Mouse (Mus musculus) kidney, embryonic 16.5 days (tissue): ENCODE data around the gene Slc35e3. TPM values are rescaled to one million over a fixed set of nuclear protein-coding genes. Genes with fewer than 3 reads are reported as not detected.
"Not testable (repeated sequence)": the region's sequence is repeated elsewhere in the genome, so short reads cannot be mapped to it uniquely, and the experiment has no call there.

Source experiments
- ATAC-seq: fragments of 200-750 bp; cut with Nextera tagmentation; 2 replicates; pipeline ENCODE4 v1.8.0; 2017; ENCODE audit warnings: moderate TSS enrichment; ENCODE audit not compliant: low FRiP score, low TSS enrichment
- H3K27ac ChIP-seq: fragments of 300-500 bp; sonication (generic); 2 replicates; pipeline ENCODE4 v1.5.1; 2014; ENCODE audit warnings: low read length
- H3K27me3 ChIP-seq: fragments of 300-500 bp; sonication (generic); 2 replicates; pipeline ENCODE4 v1.6.1; 2014; ENCODE audit warnings: low read length, control low read depth, mixed read lengths; ENCODE audit not compliant: insufficient read depth
- H3K36me3 ChIP-seq: fragments of 300-500 bp; sonication (generic); 2 replicates; pipeline ENCODE4 v1.6.1; 2014; ENCODE audit warnings: low read length, control low read depth, mixed read lengths; ENCODE audit not compliant: insufficient read depth
- H3K4me1 ChIP-seq: fragments of 300-500 bp; sonication (generic); 2 replicates; pipeline ENCODE4 v1.6.1; 2014; ENCODE audit warnings: low read length, control low read depth, mixed read lengths; ENCODE audit not compliant: insufficient read depth
- H3K4me2 ChIP-seq: fragments of 300-500 bp; sonication (generic); replicated peaks from 2 replicates; pipeline ENCODE4 v1.6.1; 2014; ENCODE audit warnings: low read depth, low read length
- H3K4me3 ChIP-seq: fragments of 300-500 bp; sonication (generic); 2 replicates; pipeline ENCODE4 v1.5.1; 2014; ENCODE audit warnings: mild to moderate bottlenecking, low read length
- H3K9ac ChIP-seq: fragments of 300-500 bp; sonication (generic); replicated peaks from 2 replicates; pipeline ENCODE4 v1.6.1; 2014; ENCODE audit warnings: low read length
- H3K9me3 ChIP-seq: fragments of 300-500 bp; sonication (generic); 2 replicates; pipeline ENCODE4 v1.6.1; 2016; ENCODE audit warnings: low read length, control low read depth
- WGBS: fragments of 180-500 bp; shearing (Covaris S2); extraction: QIAGEN DNeasy Blood & Tissue Kit; methylation state at CpG from one replicate; pipeline ENCODE4 v1.1.7; 2014; 5-methylcytosine and 5-hydroxymethylcytosine counted together
- polyA plus RNA-seq: library from polyadenylated mRNA; unstranded; fragments of >200 nt; fragmentation: Nextera tagmentation; extraction: Ambion mirVana; gene quantifications from 2 replicates; pipeline ENCODE4 v1.2.1, GENCODE M21; 2015

Slc35e3 gene
- polyA plus RNA-seq, 1 experiment from 2014 or later, result 15.2 TPM

- Histone ChIP-seq H3K4me1 (no peaks in the 10 kb centered on the region), H3K27ac (no peak overlapping the region), H3K9me3 (no peaks in the 10 kb centered on the region), H3K4me2 (no peak overlapping the region), H3K4me3 (no peak overlapping the region), H3K9ac (no peak overlapping the region), H3K27me3 (no peaks in the 10 kb centered on the region), H3K36me3 (peaks cover 73% of the 10 kb centered on the region)
- WGBS, result 94% methylated on average over 12 of the region's 12 CpGs
- ATAC-seq, result no peak
Measured at GRCm38 (mm10) chr10:117762966-117763365, 16.8 kb upstream of the Slc35e3 start.

GRCm38 (mm10) chr10:117762281-117762830, 16.2 kb upstream of the Slc35e3 start:
- Histone ChIP-seq H3K9me3 (no peaks in the 10 kb centered on the region), H3K4me3 (no peak overlapping the region), H3K27me3 (no peaks in the 10 kb centered on the region), H3K4me2 (no peak overlapping the region), H3K4me1 (no peaks in the 10 kb centered on the region), H3K27ac (no peak overlapping the region), H3K36me3 (peaks cover 74% of the 10 kb centered on the region), H3K9ac (no peak overlapping the region)
- ATAC-seq, result no peak
- 92% methylated on average over 2 of the region's 2 CpGs for WGBS

- no peak overlapping the region for H3K4me2 ChIP-seq
- no peaks in the 10 kb centered on the region for H3K9me3 ChIP-seq
- no peak overlapping the region for H3K9ac ChIP-seq
- WGBS, result 93% methylated on average over 6 of the region's 6 CpGs
- no peak for ATAC-seq
- peaks cover 82% of the 10 kb centered on the region for H3K36me3 ChIP-seq
- H3K27me3 ChIP-seq, result no peaks in the 10 kb centered on the region
- no peak overlapping the region for H3K4me3 ChIP-seq
- H3K4me1 ChIP-seq, result no peaks in the 10 kb centered on the region
- H3K27ac ChIP-seq, result no peak overlapping the region
Measured at GRCm38 (mm10) chr10:117761551-117761950, 15.4 kb upstream of the Slc35e3 start.

GRCm38 (mm10) chr10:117760831-117761335, 14.7 kb upstream of the Slc35e3 start:
- ATAC-seq, result no peak
- Histone ChIP-seq H3K9ac (no peak overlapping the region), H3K4me3 (no peak overlapping the region), H3K4me2 (no peak overlapping the region), H3K36me3 (peaks cover 85% of the 10 kb centered on the region), H3K9me3 (no peaks in the 10 kb centered on the region), H3K4me1 (no peaks in the 10 kb centered on the region), H3K27ac (no peak overlapping the region), H3K27me3 (no peaks in the 10 kb centered on the region)
- 95% methylated on average over 9 of the region's 9 CpGs for WGBS

- Histone ChIP-seq H3K9me3 (no peaks in the 10 kb centered on the region), H3K27ac (no peak overlapping the region), H3K9ac (no peak overlapping the region), H3K4me2 (no peak overlapping the region), H3K27me3 (no peaks in the 10 kb centered on the region), H3K4me3 (no peak overlapping the region), H3K4me1 (no peaks in the 10 kb centered on the region), H3K36me3 (peaks cover 86% of the 10 kb centered on the region)
- 91% methylated on average over 10 of the region's 10 CpGs for WGBS
- ATAC-seq, result no peak
Measured at GRCm38 (mm10) chr10:117759844-117760630, 13.9 kb upstream of the Slc35e3 start.

- ATAC-seq, result no peak
- peaks cover 87% of the 10 kb centered on the region for H3K36me3 ChIP-seq
Measured at GRCm38 (mm10) chr10:117758749-117759727, 12.9 kb upstream of the Slc35e3 start.

GRCm38 (mm10) chr10:117758344-117758743, 12.2 kb upstream of the Slc35e3 start:
- H3K4me2 ChIP-seq, H3K27ac ChIP-seq, H3K27me3 ChIP-seq, H3K4me1 ChIP-seq, H3K9me3 ChIP-seq, H3K9ac ChIP-seq, ATAC-seq, H3K4me3 ChIP-seq: not testable (repeated sequence)
- H3K36me3 ChIP-seq, result peaks cover 82% of the 10 kb centered on the region
- 96% methylated on average over 3 of the region's 3 CpGs for WGBS

More at GRCm38 (mm10) chr10:117758749-117759727, 12.9 kb upstream of the Slc35e3 start:
- Histone ChIP-seq H3K27me3 (no peaks in the 10 kb centered on the region), H3K9me3 (no peaks in the 10 kb centered on the region), H3K27ac (no peak overlapping the region), H3K4me3 (no peak overlapping the region), H3K4me1 (no peaks in the 10 kb centered on the region), H3K4me2 (no peak overlapping the region), H3K9ac (no peak overlapping the region)
- WGBS, result 89% methylated on average over 18 of the region's 18 CpGs

- 96% methylated on average over 7 of the region's 7 CpGs for WGBS
- Histone ChIP-seq H3K36me3 (peaks cover 79% of the 10 kb centered on the region), H3K4me1 (no peaks in the 10 kb centered on the region), H3K9me3 (no peaks in the 10 kb centered on the region), H3K27ac (no peak overlapping the region), H3K27me3 (no peaks in the 10 kb centered on the region), H3K9ac (no peak overlapping the region), H3K4me2 (no peak overlapping the region), H3K4me3 (no peak overlapping the region)
- ATAC-seq, result no peak
Measured at GRCm38 (mm10) chr10:117757796-117758342, 11.7 kb upstream of the Slc35e3 start.

GRCm38 (mm10) chr10:117757259-117757658, 11.1 kb upstream of the Slc35e3 start:
- 81% methylated on average over 1 of the region's 1 CpGs for WGBS
- Histone ChIP-seq H3K9me3 (no peaks in the 10 kb centered on the region), H3K27ac (no peak overlapping the region), H3K4me2 (no peak overlapping the region), H3K36me3 (peaks cover 75% of the 10 kb centered on the region), H3K4me3 (no peak overlapping the region), H3K9ac (no peak overlapping the region), H3K4me1 (no peaks in the 10 kb centered on the region), H3K27me3 (no peaks in the 10 kb centered on the region)
- ATAC-seq, result no peak
